Mouse (Mus musculus): ENCODE measurements around the gene Lama5. TPM values are rescaled to one million over a fixed set of nuclear protein-coding genes. Genes with fewer than 3 reads are reported as not detected.

Gene Lama5
- polyA plus RNA-seq, 1 experiment from 2014 or later: 2.7 TPM

DNA sequence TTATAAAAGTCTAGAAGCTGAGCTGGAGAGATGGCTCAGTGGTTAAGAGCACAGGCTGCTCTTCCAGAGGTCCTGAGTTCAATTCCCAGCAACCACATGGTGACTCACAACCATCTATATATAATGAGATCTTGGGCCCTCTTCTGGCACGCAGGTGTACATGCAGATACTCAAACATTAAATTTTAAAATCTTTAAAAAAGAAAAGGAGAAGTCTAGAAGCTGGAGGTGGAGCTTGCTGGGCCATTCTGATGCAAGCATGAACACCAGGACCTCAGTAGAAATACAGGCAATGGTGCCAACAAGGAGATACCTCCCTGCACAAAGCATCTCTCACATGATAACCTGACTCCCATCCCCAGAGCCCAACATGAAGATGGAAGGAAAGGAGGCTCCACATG is 16.7 kb downstream of the Lama5 start:
- 77% methylated on average over 1 of the region's 1 CpGs for WGBS
- no peaks in the 10 kb centered on the region for H3K4me1 ChIP-seq (ENCODE audit: control insufficient read depth, insufficient read depth, low read length)
- no peaks in the 10 kb centered on the region for H3K27me3 ChIP-seq (replicated peaks; ENCODE audit: control insufficient read depth, insufficient read depth, low read length)
- H3K4me3 ChIP-seq (ENCODE audit: low read depth, low read length): no peak overlapping the region
- no peak overlapping the region for H3K9ac ChIP-seq (ENCODE audit: low read length)
- H3K36me3 ChIP-seq (ENCODE audit: control insufficient read depth, insufficient read depth, low read length): no peaks in the 10 kb centered on the region
- DNase-seq (ENCODE audit: low spot score) (no peak), ATAC-seq (no peak)
- H3K9me3 ChIP-seq (replicated peaks; ENCODE audit: control insufficient read depth, low read length): no peaks in the 10 kb centered on the region
- H3K27ac ChIP-seq (ENCODE audit: low read depth, low read length): no peak overlapping the region
- no peak overlapping the region for H3K4me2 ChIP-seq (ENCODE audit: low read length)

DNA sequence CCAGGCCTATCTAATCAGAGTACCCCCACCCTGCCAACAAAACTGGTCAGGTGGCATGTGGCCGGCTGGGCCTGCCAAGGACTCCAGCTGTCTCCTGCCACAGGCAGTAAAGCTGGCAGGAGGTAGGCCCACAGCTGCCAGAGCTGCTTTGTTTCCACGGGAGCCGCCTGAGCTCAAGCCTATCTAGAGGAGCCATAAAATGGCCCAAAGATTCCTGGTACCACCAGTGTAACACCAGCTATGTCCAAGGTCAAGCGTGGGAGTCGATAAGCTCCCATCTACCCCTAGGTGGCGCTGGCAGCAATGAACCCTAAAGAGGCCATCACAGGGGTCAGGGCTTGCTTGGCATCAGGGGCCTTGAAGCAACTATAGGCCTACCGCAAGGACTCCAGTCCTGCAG is 17.8 kb downstream of the Lama5 start:
- Histone ChIP-seq H3K9me3 (replicated peaks; ENCODE audit: control insufficient read depth, low read length) (no peaks in the 10 kb centered on the region), H3K27ac (ENCODE audit: low read depth, low read length) (no peak overlapping the region), H3K4me2 (ENCODE audit: low read length) (no peak overlapping the region), H3K27me3 (replicated peaks; ENCODE audit: control insufficient read depth, insufficient read depth, low read length) (no peaks in the 10 kb centered on the region), H3K36me3 (ENCODE audit: control insufficient read depth, insufficient read depth, low read length) (no peaks in the 10 kb centered on the region), H3K4me1 (ENCODE audit: control insufficient read depth, insufficient read depth, low read length) (no peaks in the 10 kb centered on the region), H3K9ac (ENCODE audit: low read length) (no peak overlapping the region), H3K4me3 (ENCODE audit: low read depth, low read length) (no peak overlapping the region)
- WGBS: 61% methylated on average over 7 of the region's 7 CpGs
- DNase-seq (ENCODE audit: low spot score) (no peak), ATAC-seq (no peak)

DNA sequence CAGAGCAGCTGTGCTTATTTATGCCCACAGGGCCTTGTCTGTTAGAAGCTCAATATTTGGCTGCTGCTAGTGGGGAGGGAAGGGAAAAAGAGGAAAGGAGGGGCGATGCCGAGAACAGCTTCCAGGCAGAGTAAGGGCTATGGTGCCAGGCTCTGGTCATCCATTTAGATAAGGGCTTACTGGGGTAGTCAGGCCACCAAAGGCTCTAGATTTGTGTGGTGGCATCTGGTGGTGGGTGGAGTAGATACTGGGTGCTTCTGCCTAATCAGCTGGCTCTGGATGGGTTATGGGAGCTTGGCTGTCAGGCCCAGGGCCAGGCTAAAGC is 19.7 kb downstream of the Lama5 start:
- no peak overlapping the region for H3K27ac ChIP-seq (ENCODE audit: low read depth, low read length)
- H3K36me3 ChIP-seq (ENCODE audit: control insufficient read depth, insufficient read depth, low read length): no peaks in the 10 kb centered on the region
- ATAC-seq (no peak), DNase-seq (ENCODE audit: low spot score) (no peak)
- no peaks in the 10 kb centered on the region for H3K27me3 ChIP-seq (replicated peaks; ENCODE audit: control insufficient read depth, insufficient read depth, low read length)
- H3K9ac ChIP-seq (ENCODE audit: low read length): no peak overlapping the region
- 100% methylated on average over 2 of the region's 2 CpGs for WGBS
- H3K4me2 ChIP-seq (ENCODE audit: low read length): no peak overlapping the region
- H3K4me1 ChIP-seq (ENCODE audit: control insufficient read depth, insufficient read depth, low read length): no peaks in the 10 kb centered on the region
- H3K9me3 ChIP-seq (replicated peaks; ENCODE audit: control insufficient read depth, low read length): no peaks in the 10 kb centered on the region
- H3K4me3 ChIP-seq (ENCODE audit: low read depth, low read length): no peak overlapping the region

DNA sequence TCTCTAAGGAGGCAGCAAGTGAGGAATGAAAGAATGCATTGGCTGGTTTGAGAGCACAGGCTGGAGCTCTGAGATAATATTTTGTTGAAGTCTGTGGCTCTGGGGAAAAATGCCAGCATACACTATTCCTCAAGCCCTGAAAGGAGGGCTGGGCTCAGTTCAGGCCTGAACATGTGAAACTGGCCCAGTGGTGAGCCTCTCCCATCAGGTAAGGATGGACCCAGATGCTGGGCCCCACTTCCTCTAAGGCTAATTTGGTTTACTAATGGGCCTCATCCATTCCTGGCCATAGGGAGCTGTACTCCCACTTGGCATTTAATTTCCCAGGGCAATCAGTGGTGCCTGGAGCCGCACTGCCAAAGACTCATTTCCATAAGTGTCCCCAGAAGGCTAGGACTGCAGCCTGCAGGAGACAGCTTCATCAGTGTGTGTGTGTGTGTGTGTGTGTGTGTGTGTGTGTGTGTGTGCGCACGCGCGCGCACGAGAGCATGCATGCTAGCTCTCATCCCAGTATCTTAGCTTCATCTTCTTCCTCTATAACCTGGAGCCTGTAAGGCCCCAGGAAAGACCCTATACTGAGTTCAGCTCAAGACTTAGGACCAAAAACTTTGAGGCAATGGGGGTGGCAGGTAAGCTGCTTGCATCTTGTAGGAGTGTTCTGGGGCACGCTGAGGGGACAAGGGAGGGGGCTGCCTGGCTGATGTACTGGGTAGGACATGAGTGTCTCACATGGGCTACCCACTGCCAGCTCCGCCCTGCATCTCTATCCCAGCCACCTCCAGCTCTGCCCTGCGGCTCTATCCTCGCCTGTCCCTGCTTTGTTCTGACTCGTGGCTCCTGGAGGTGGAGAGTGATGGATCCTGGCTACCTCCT is 20.3 kb downstream of the Lama5 start:
- DNase-seq (ENCODE audit: low spot score) (no peak), ATAC-seq (no peak)
- H3K27ac ChIP-seq (ENCODE audit: low read depth, low read length): no peak overlapping the region; the same call in 1 of the 2 replicates

DNA sequence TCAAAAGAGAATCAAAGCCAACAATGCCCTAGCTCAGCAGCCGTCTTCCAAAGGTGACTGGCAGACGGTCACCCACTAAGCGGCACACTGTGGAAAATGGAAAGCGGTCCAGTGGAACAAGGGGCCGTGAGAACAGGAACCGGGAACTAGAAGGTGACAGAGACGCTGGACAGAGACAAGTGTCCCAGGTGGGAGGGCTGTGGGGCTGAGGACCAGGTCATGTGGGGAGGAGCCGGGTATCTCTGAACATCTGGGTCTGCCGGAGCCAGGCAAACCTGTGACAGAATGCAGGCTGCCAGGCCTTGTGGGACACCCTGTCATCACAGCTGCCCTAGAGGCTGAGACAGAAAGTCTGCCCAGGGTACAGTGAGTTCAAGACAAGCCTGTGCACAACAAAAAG is 21.2 kb downstream of the Lama5 start:
- H3K9ac ChIP-seq (ENCODE audit: low read length): no peak overlapping the region
- no peaks in the 10 kb centered on the region for H3K9me3 ChIP-seq (replicated peaks; ENCODE audit: control insufficient read depth, low read length)
- DNase-seq (ENCODE audit: low spot score) (no peak), ATAC-seq (no peak)
- 91% methylated on average over 9 of the region's 9 CpGs for WGBS
- H3K27me3 ChIP-seq (replicated peaks; ENCODE audit: control insufficient read depth, insufficient read depth, low read length): no peaks in the 10 kb centered on the region
- H3K36me3 ChIP-seq (ENCODE audit: control insufficient read depth, insufficient read depth, low read length): no peaks in the 10 kb centered on the region
- H3K4me1 ChIP-seq (ENCODE audit: control insufficient read depth, insufficient read depth, low read length): no peaks in the 10 kb centered on the region
- no peak overlapping the region for H3K4me2 ChIP-seq (ENCODE audit: low read length)
- H3K27ac ChIP-seq (ENCODE audit: low read depth, low read length): no peak overlapping the region
- H3K4me3 ChIP-seq (ENCODE audit: low read depth, low read length): no peak overlapping the region

More for the DNA sequence above, 20.3 kb downstream of the Lama5 start:
- Histone ChIP-seq H3K4me2 (ENCODE audit: low read length) (no peak overlapping the region), H3K4me1 (ENCODE audit: control insufficient read depth, insufficient read depth, low read length) (no peaks in the 10 kb centered on the region), H3K4me3 (ENCODE audit: low read depth, low read length) (no peak overlapping the region), H3K27me3 (replicated peaks; ENCODE audit: control insufficient read depth, insufficient read depth, low read length) (no peaks in the 10 kb centered on the region), H3K9me3 (replicated peaks; ENCODE audit: control insufficient read depth, low read length) (no peaks in the 10 kb centered on the region), H3K36me3 (ENCODE audit: control insufficient read depth, insufficient read depth, low read length) (no peaks in the 10 kb centered on the region), H3K9ac (ENCODE audit: low read length) (no peak overlapping the region)
- 80% methylated on average over 12 of the region's 12 CpGs for WGBS

DNA sequence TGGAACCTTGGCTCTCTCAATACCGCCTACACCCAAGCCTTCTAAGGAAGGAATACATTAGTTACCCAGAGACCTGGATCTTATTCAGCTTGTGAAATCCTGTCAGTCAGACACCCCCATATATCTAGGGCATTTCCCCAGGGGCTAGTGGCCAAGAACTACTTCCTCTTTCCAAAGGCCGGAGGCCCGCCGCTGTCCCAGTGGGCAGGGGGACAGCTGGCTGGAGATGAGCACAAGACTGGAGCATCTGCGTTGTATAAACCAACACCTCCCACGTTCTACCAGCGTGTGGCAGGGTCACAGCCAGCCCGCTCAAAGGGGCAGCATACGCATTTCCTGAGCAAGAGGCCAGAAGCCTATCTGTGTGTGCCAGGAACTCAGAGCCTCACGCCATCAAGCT is 22.9 kb downstream of the Lama5 start:
- WGBS: 89% methylated on average over 10 of the region's 10 CpGs

DNA sequence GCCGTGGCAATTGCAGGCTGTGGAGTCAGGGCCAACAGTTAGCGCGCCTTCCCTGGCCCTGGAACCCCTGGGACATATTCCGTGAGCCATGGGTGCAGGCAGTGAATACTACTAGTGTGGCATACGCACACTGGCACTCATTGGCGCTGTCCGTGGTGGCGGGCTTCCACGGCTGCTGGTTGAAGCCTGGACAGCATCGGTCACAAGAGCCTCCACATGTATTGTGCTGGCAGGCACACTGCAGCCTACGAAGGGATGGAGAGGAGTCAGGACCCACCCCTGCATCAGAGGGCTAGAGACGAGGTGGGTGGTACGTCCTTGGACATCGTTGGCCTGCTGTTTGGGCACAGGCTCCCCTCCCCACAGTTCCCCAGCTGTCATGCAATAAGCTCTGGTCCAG is 23.4 kb downstream of the Lama5 start:
- Histone ChIP-seq H3K27ac (ENCODE audit: low read depth, low read length) (no peak overlapping the region), H3K4me2 (ENCODE audit: low read length) (no peak overlapping the region), H3K4me1 (ENCODE audit: control insufficient read depth, insufficient read depth, low read length) (no peaks in the 10 kb centered on the region), H3K9ac (ENCODE audit: low read length) (no peak overlapping the region), H3K9me3 (replicated peaks; ENCODE audit: control insufficient read depth, low read length) (no peaks in the 10 kb centered on the region), H3K36me3 (ENCODE audit: control insufficient read depth, insufficient read depth, low read length) (no peaks in the 10 kb centered on the region), H3K4me3 (ENCODE audit: low read depth, low read length) (no peak overlapping the region), H3K27me3 (replicated peaks; ENCODE audit: control insufficient read depth, insufficient read depth, low read length) (no peaks in the 10 kb centered on the region)
- ATAC-seq: no peak
- WGBS: 92% methylated on average over 14 of the region's 14 CpGs
- no peak for DNase-seq (ENCODE audit: low spot score)

More for the DNA sequence above, 22.9 kb downstream of the Lama5 start:
- no peaks in the 10 kb centered on the region for H3K4me1 ChIP-seq (ENCODE audit: control insufficient read depth, insufficient read depth, low read length)
- ATAC-seq (no peak), DNase-seq (ENCODE audit: low spot score) (no peak)
- H3K9ac ChIP-seq (ENCODE audit: low read length): no peak overlapping the region
- H3K36me3 ChIP-seq (ENCODE audit: control insufficient read depth, insufficient read depth, low read length): no peaks in the 10 kb centered on the region
- H3K27me3 ChIP-seq (replicated peaks; ENCODE audit: control insufficient read depth, insufficient read depth, low read length): no peaks in the 10 kb centered on the region
- H3K27ac ChIP-seq (ENCODE audit: low read depth, low read length): no peak overlapping the region
- H3K4me2 ChIP-seq (ENCODE audit: low read length): no peak overlapping the region
- no peaks in the 10 kb centered on the region for H3K9me3 ChIP-seq (replicated peaks; ENCODE audit: control insufficient read depth, low read length)
- H3K4me3 ChIP-seq (ENCODE audit: low read depth, low read length): no peak overlapping the region

DNA sequence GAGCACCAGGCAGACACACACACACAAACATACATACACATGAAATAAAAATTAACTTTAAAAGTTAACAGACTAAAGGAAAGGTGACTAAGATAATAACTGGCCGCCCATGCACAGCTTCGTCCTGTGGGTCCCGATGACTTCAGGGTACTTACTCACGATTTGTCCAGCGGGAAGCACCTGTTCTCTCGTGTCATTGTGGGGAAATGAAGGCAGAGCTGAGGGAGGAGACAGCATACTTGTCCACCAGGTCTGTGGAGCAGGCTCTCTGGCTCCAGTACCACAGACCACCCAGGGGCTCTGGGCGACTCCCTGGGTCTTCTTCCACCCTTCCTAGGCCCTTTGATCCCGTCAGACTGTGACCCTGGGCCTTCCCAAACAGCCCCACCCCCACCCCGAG is 24.4 kb downstream of the Lama5 start:
- ATAC-seq (no peak), DNase-seq (ENCODE audit: low spot score) (no peak)
- Histone ChIP-seq H3K4me2 (ENCODE audit: low read length) (no peak overlapping the region), H3K36me3 (ENCODE audit: control insufficient read depth, insufficient read depth, low read length) (no peaks in the 10 kb centered on the region), H3K27ac (ENCODE audit: low read depth, low read length) (no peak overlapping the region), H3K9me3 (replicated peaks; ENCODE audit: control insufficient read depth, low read length) (no peaks in the 10 kb centered on the region), H3K9ac (ENCODE audit: low read length) (no peak overlapping the region), H3K27me3 (replicated peaks; ENCODE audit: control insufficient read depth, insufficient read depth, low read length) (no peaks in the 10 kb centered on the region), H3K4me1 (ENCODE audit: control insufficient read depth, insufficient read depth, low read length) (no peaks in the 10 kb centered on the region), H3K4me3 (ENCODE audit: low read depth, low read length) (no peak overlapping the region)
- WGBS: 81% methylated on average over 9 of the region's 9 CpGs

DNA sequence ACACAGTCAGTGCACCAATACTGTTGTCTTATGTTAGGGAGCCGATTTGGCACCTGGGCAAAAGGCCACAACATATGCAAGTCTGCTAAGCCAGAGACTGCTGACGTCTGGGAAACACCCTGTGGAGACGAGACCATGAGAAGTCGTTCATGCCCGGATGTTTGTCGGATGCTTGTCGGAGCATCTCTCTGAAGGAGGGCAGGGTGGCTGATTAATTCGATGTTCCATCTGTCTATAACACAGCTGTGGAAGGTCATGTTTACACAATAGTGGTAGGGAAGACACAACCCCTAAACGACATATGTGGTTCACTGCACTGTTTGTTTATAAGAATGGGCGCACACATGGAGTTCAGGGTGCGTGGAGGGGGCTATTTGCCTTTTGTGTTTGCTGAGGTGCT is 25.0 kb downstream of the Lama5 start:
- H3K4me1 ChIP-seq (ENCODE audit: control insufficient read depth, insufficient read depth, low read length): no peaks in the 10 kb centered on the region

More for the DNA sequence above, 25.0 kb downstream of the Lama5 start:
- H3K4me3 ChIP-seq (ENCODE audit: low read depth, low read length): no peak overlapping the region
- H3K9ac ChIP-seq (ENCODE audit: low read length): no peak overlapping the region
- no peaks in the 10 kb centered on the region for H3K27me3 ChIP-seq (replicated peaks; ENCODE audit: control insufficient read depth, insufficient read depth, low read length)
- DNase-seq (ENCODE audit: low spot score): no peak
- no peaks in the 10 kb centered on the region for H3K36me3 ChIP-seq (ENCODE audit: control insufficient read depth, insufficient read depth, low read length)
- ATAC-seq: no peak
- no peaks in the 10 kb centered on the region for H3K9me3 ChIP-seq (replicated peaks; ENCODE audit: control insufficient read depth, low read length)
- H3K27ac ChIP-seq (ENCODE audit: low read depth, low read length): no peak overlapping the region; the same call in 1 of the 2 replicates
- WGBS: 74% methylated on average over 11 of the region's 11 CpGs
- H3K4me2 ChIP-seq (ENCODE audit: low read length): no peak overlapping the region
